Mouse (Mus musculus) lung, embryonic 16.5 days (tissue): ENCODE data around the gene Msx3. TPM values are rescaled to one million over a fixed set of nuclear protein-coding genes. Genes with fewer than 3 reads are reported as not detected.

Experiments
- ATAC-seq: fragments of 200-750 bp; cut with Nextera tagmentation; 2 replicates; pipeline ENCODE4 v1.8.0; 2017; ENCODE audit warnings: low read depth, mild to moderate bottlenecking, moderate library complexity
- H3K27ac ChIP-seq: fragments of 300-500 bp; sonication (generic); 2 replicates; pipeline ENCODE4 v1.5.1; 2014; ENCODE audit warnings: mild to moderate bottlenecking, control low read depth, low read length
- H3K27me3 ChIP-seq: fragments of 300-500 bp; sonication (generic); 2 replicates; pipeline ENCODE4 v1.6.1; 2014; ENCODE audit warnings: low read depth, low read length, mixed read lengths; ENCODE audit not compliant: control insufficient read depth, insufficient read depth
- H3K36me3 ChIP-seq: fragments of 300-500 bp; sonication (generic); 2 replicates; pipeline ENCODE4 v1.6.1; 2014; ENCODE audit warnings: low read length; ENCODE audit not compliant: control insufficient read depth, insufficient read depth
- H3K4me1 ChIP-seq: fragments of 300-500 bp; sonication (generic); replicated peaks from 2 replicates; pipeline ENCODE4 v1.6.1; 2014; ENCODE audit warnings: low read length, mixed read lengths; ENCODE audit not compliant: control insufficient read depth, insufficient read depth
- H3K4me2 ChIP-seq: fragments of 300-500 bp; sonication (generic); 2 replicates; pipeline ENCODE4 v1.6.1; 2014; ENCODE audit warnings: low read depth, low read length, control low read depth
- H3K4me3 ChIP-seq: fragments of 300-500 bp; sonication (generic); 2 replicates; pipeline ENCODE4 v1.5.1; 2014; ENCODE audit warnings: mild to moderate bottlenecking, low read length, control low read depth
- H3K9ac ChIP-seq: fragments of 300-500 bp; sonication (generic); 2 replicates; pipeline ENCODE4 v1.6.1; 2014; ENCODE audit warnings: low read length, control low read depth
- H3K9me3 ChIP-seq: fragments of 300-500 bp; sonication (generic); 2 replicates; pipeline ENCODE4 v1.6.1; 2016; ENCODE audit warnings: low read length; ENCODE audit not compliant: control insufficient read depth
- WGBS: fragments of 180-500 bp; shearing (Covaris S2); extraction: QIAGEN DNeasy Blood & Tissue Kit; methylation state at CpG from one replicate; pipeline ENCODE4 v1.1.7; 2014; 5-methylcytosine and 5-hydroxymethylcytosine counted together
- polyA plus RNA-seq: library from polyadenylated mRNA; unstranded; fragments of >200 nt; fragmentation: Nextera tagmentation; extraction: Ambion mirVana; gene quantifications from 2 replicates; pipeline ENCODE4 v1.2.1, GENCODE M21; 2015

The Msx3 gene
- polyA plus RNA-seq, 1 experiment from 2014 or later: not detected

GRCm38 (mm10) chr7:140060936-140061831, 12.3 kb upstream of the Msx3 start:
- ATAC-seq: peak; percentile 51
- H3K36me3 ChIP-seq: no peaks in the 10 kb centered on the region
- H3K4me2 ChIP-seq: peak overlapping the region; percentile 59
- H3K4me3 ChIP-seq: peak overlapping the region; percentile 39
- H3K4me1 ChIP-seq: peaks cover 11% of the 10 kb centered on the region
- no peaks in the 10 kb centered on the region for H3K9me3 ChIP-seq
- H3K27ac ChIP-seq: no peak overlapping the region
- H3K27me3 ChIP-seq: peaks cover 75% of the 10 kb centered on the region
- H3K9ac ChIP-seq: no peak overlapping the region
- WGBS: 2% methylated on average over 47 of the region's 47 CpGs

GRCm38 (mm10) chr7:140059601-140060000, 10.7 kb upstream of the Msx3 start:
- Histone ChIP-seq H3K27ac (no peak overlapping the region), H3K4me2 (no peak overlapping the region), H3K27me3 (peaks cover 84% of the 10 kb centered on the region), H3K9ac (no peak overlapping the region), H3K4me1 (peaks cover 11% of the 10 kb centered on the region), H3K9me3 (no peaks in the 10 kb centered on the region), H3K4me3 (no peak overlapping the region), H3K36me3 (no peaks in the 10 kb centered on the region)
- ATAC-seq: no peak
- 40% methylated on average over 4 of the region's 4 CpGs for WGBS

GRCm38 (mm10) chr7:140058528-140058927, 9.6 kb upstream of the Msx3 start:
- Histone ChIP-seq H3K36me3 (no peaks in the 10 kb centered on the region), H3K27me3 (peaks cover 80% of the 10 kb centered on the region), H3K9ac (no peak overlapping the region; the same call in 1 of the 2 replicates), H3K4me3 (peak overlapping the region; percentile 49), H3K27ac (no peak overlapping the region), H3K4me2 (peak overlapping the region; percentile 76), H3K4me1 (peaks cover 11% of the 10 kb centered on the region), H3K9me3 (no peaks in the 10 kb centered on the region)
- ATAC-seq: no peak
- WGBS: 24% methylated on average over 7 of the region's 7 CpGs

- H3K4me1 ChIP-seq: peaks cover 11% of the 10 kb centered on the region
- H3K4me3 ChIP-seq: peak overlapping the region; percentile 49
- H3K4me2 ChIP-seq: peak overlapping the region; percentile 76
- H3K36me3 ChIP-seq: no peaks in the 10 kb centered on the region
- H3K27me3 ChIP-seq: peaks cover 81% of the 10 kb centered on the region
- H3K9ac ChIP-seq: peak overlapping the region; percentile 61
- ATAC-seq: peak; percentile 27; the same call in 1 of the 2 replicates
- H3K27ac ChIP-seq: no peak overlapping the region
- WGBS: 3% methylated on average over 53 of the region's 53 CpGs
- no peaks in the 10 kb centered on the region for H3K9me3 ChIP-seq
Observed at GRCm38 (mm10) chr7:140057413-140058407, 8.8 kb upstream of the Msx3 start.

- Histone ChIP-seq H3K9me3 (no peaks in the 10 kb centered on the region), H3K4me2 (no peak overlapping the region), H3K4me1 (peaks cover 5% of the 10 kb centered on the region), H3K4me3 (no peak overlapping the region), H3K27me3 (peaks cover 75% of the 10 kb centered on the region), H3K36me3 (no peaks in the 10 kb centered on the region), H3K27ac (no peak overlapping the region), H3K9ac (no peak overlapping the region)
- ATAC-seq: no peak
- 67% methylated on average over 4 of the region's 4 CpGs for WGBS
Observed at GRCm38 (mm10) chr7:140054124-140054523, 5.2 kb upstream of the Msx3 start.

GRCm38 (mm10) chr7:140049115-140049689, 313 bp upstream of the Msx3 start:
- under 1% methylated on average over 34 of the region's 34 CpGs for WGBS
- Histone ChIP-seq H3K9me3 (no peaks in the 10 kb centered on the region), H3K4me3 (peak overlapping the region; percentile 43), H3K9ac (peak overlapping the region; percentile 29; the same call in 1 of the 2 replicates), H3K4me2 (peak overlapping the region; percentile 63), H3K36me3 (no peaks in the 10 kb centered on the region), H3K4me1 (peaks cover 12% of the 10 kb centered on the region), H3K27ac (no peak overlapping the region), H3K27me3 (peaks cover 75% of the 10 kb centered on the region)
- ATAC-seq: peak; percentile 71

GRCm38 (mm10) chr7:140047811-140048311, 1.0 kb downstream of the Msx3 start:
- ATAC-seq: no peak; the same call in 1 of the 2 replicates
- under 1% methylated on average over 33 of the region's 33 CpGs for WGBS
- 0 out of 2 replicates have a peak overlapping the region, but pooled peaks have one; percentile 10 for H3K9ac ChIP-seq

GRCm38 (mm10) chr7:140045546-140045945, 3.3 kb downstream of the Msx3 start:
- no peaks in the 10 kb centered on the region for H3K9me3 ChIP-seq
- H3K27ac ChIP-seq: no peak overlapping the region
- H3K4me1 ChIP-seq: peaks cover 12% of the 10 kb centered on the region
- peaks cover 50% of the 10 kb centered on the region for H3K27me3 ChIP-seq
- whole genome bisulfite sequencing: 61% methylated on average over 4 of the region's 4 CpGs
- no peak for ATAC-seq
- no peak overlapping the region for H3K4me3 ChIP-seq
- H3K4me2 ChIP-seq: no peak overlapping the region
- no peak overlapping the region for H3K9ac ChIP-seq
- H3K36me3 ChIP-seq: no peaks in the 10 kb centered on the region

More at GRCm38 (mm10) chr7:140047811-140048311, 1.0 kb downstream of the Msx3 start:
- H3K4me3 ChIP-seq: peak overlapping the region; percentile 43
- peaks cover 12% of the 10 kb centered on the region for H3K4me1 ChIP-seq
- H3K9me3 ChIP-seq: no peaks in the 10 kb centered on the region
- H3K27me3 ChIP-seq: peaks cover 70% of the 10 kb centered on the region
- H3K4me2 ChIP-seq: peak overlapping the region; percentile 63
- no peaks in the 10 kb centered on the region for H3K36me3 ChIP-seq
- H3K27ac ChIP-seq: no peak overlapping the region
